Mouse (Mus musculus): ENCODE data around the gene Ndufb5. TPM values are rescaled to one million over a fixed set of nuclear protein-coding genes. Genes with fewer than 3 reads are reported as not detected.
A peak's percentile ranks its signal among the peaks of the same experiment; 100 is the strongest.
"Not testable (repeated sequence)": the region's sequence is repeated elsewhere in the genome, so short reads cannot be mapped to it uniquely, and the experiment has no call there.

The Ndufb5 gene
- 100 to 1,000 TPM; 610 to 618 TPM for total RNA-seq (2021)
- long read RNA-seq, experiment 1, transcript Ndufb5-204 (6 exons, 1,079 nt) = major isoform, 1,213 of 1,253 reads
- long read RNA-seq, experiment 1, partial matches to known transcripts = 18 of 1,253 reads
- long read RNA-seq, experiment 1, other reads (novel, unspliced or antisense) = 21 of 1,253 reads
- long read RNA-seq, experiment 2, transcript Ndufb5-203 (5 exons, 625 nt) = minor isoform, 5 of 1,324 reads
- long read RNA-seq, experiment 2, transcript Ndufb5-204 (6 exons, 1,079 nt) = major isoform, 1,288 of 1,324 reads
- long read RNA-seq, experiment 2, partial matches to known transcripts = 19 of 1,324 reads
- long read RNA-seq, experiment 2, other reads (novel, unspliced or antisense) = 11 of 1,324 reads

DNA sequence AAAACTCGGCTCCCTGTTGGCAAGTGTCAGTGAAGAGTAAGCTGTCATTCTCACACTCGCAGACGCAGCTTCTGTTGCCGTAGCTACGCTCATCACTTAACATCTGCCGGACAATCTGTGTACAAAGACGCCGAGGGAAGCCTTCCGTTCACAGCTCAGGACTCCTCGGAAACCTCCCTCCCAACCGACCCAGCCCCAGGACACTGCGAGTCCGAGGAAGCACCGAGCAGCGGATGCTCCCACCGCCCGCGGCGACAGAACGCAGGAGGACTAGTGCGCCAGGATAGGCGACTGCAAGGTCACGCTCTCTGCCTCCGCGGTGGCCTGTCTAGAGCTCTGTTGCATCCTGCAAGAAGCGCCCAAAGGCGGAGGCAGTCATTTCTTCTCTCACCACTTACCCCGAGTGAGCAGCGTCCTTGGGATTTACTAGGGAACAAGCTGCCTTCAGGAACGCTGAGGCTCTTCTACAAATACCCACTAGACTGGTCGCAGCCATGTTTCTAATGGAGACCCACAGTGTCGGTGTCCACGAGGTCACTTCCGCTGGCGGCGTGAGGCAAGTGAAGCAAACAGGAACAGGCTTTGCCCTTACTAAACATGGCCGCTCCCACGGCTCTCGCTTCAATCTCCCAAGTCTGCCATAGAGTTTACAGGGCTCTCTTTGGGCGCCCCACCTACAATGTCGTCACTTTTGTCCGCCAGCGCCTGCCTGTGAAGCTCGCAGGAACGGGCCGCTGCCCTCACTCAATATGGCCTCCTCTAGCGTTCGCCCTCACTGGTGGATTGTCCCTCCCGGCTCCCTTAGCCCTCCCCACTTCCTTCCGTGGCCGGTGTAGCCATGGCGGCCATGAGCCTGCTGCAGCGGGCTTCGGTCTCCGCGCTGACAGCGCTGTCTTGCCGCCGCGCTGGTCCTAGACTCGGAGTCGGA, at the start of gene Ndufb5:
Ndufb5 (plus strand) TSS at position 747 of the 928 bp plus-strand sequence.
- intact Hi-C loops (cut with DNase I) = loop anchor here (5.0 to 10.0 kb wide), 2 partner anchors 81 to 158 kb away; partner anchors contain the start of gene Usp13
- DNase-seq = peak; percentile 96

GRCm38 (mm10) chr3:32687156-32687555, 49.6 kb upstream of the Ndufb5 start:
- intact Hi-C loops (cut with DNase I) = no loop called here

DNA sequence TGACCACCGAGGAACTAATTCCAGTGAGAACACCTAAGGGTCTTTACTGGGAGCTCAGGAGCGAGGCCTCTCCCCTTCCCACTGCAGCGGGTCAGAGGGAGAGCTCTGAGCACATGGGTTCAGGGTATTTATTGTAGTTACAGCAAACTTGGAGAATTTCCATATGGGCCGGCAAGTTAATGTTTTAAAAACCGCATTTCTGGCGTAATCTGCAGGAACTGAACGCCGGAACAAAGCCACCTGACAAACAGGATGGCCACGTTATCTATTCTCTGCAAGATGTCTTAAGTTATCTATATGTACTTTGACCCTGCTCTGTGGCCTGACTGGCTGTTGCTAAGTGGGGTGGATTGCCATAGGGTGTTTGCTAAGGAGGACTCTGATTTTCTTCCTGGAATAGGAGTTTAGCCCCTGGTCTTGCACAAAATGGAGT, 47.2 kb upstream of the Ndufb5 start:
- DNase-seq = no peak
- intact Hi-C loops (cut with DNase I) = no loop called here

More at GRCm38 (mm10) chr3:32687156-32687555, 49.6 kb upstream of the Ndufb5 start:
- no peak for DNase-seq

- no peak for DNase-seq
- intact Hi-C loops (cut with DNase I) = loop anchor here (10.0 kb wide), 1 partner anchor 355 kb away; no protein-coding TSS in a partner anchor
Observed at GRCm38 (mm10) chr3:32690008-32690407, 46.8 kb upstream of the Ndufb5 start.

DNA sequence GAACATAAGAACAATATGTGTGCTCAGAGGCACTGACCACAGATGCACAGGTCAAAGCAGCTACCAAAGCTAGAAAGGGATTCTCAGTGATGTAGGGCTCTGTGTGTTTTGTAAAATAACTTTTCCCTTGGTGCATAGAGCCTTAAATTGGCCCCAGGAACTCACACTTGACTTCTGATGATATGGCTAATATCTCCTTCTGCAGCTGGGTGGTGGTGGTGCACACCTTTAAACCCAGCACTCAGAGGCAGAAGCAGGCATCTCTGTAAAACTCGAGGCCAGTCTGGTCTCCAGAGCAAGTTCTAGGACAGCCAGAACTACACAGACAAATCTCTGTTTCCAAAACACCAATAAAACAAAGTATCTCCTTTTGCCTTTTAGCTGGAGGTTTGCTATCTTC, 45.9 kb upstream of the Ndufb5 start:
- no peak for DNase-seq
- intact Hi-C loops (cut with DNase I) = loop anchor here (10.0 kb wide), 1 partner anchor 356 kb away; no protein-coding TSS in a partner anchor

- intact Hi-C loops (cut with DNase I) = loop anchor here (10.0 kb wide), 1 partner anchor 357 kb away; no protein-coding TSS in a partner anchor
- no peak for DNase-seq
Observed at GRCm38 (mm10) chr3:32691841-32692240, 44.9 kb upstream of the Ndufb5 start.

DNA sequence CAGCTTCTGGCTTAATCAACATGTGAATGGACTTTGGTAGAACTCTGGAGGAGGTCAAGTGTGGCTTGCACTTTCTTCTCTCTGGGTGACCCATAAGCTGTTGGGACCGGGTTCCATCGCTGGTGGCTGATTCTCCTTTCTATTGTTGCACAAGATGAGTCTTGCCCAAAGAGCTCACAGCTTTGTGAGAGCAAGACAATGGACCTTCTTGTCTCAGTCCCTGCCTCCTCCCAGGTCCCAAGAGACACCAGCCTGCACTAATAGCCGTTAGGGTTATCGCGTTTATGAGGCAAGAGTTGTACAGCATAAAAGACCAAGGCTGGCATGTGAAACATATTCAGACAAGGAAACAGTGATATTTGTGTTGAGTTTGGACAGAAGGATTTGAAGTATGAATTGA, 42.6 kb upstream of the Ndufb5 start:
- no peak for DNase-seq
- intact Hi-C loops (cut with DNase I) = loop anchor here (10.0 kb wide), 1 partner anchor 359 kb away; no protein-coding TSS in a partner anchor

DNA sequence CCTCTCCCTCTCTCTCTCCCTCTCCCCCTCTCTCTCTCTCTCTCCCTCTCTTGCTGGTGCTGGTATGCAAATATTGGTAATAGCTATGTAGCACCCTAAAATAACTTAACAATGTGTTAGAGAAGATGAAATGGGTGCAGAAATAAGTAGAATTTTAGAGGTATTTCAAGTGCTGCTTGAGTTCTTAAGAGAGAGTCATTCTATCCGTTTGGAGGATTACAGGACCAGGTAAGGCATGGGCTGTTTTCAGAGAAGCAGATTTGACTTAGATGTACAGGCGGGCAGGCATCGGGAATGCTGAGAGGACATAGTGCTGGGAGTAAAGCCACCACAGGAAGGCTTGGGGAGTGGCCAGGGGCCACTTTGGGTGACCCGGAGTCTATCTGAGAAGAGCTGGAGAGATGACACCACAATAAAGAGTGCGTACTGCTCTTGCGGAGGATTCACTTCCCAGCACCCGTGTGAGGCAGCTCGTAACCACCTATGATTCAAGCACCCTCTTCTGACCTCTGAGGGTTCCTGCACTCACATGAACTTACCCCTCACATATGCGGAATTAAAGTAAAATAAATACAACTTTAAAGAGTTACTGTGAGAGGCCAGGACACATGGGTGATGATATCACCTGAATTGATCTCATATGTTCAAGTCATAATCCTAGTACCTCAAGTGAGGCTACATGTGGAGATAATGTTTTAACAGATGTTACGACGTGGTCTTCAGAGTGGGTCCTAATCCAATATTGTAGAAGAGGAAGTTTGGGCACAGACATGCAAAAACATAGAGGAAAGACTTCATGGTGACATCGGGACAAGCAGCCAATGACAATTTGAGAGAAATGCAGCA, 41.8 kb upstream of the Ndufb5 start:
- intact Hi-C loops (cut with DNase I) = loop anchor here (5.0 to 10.0 kb wide), 2 partner anchors 360 to 903 kb away; no protein-coding TSS in a partner anchor
- DNase-seq = no peak

DNA sequence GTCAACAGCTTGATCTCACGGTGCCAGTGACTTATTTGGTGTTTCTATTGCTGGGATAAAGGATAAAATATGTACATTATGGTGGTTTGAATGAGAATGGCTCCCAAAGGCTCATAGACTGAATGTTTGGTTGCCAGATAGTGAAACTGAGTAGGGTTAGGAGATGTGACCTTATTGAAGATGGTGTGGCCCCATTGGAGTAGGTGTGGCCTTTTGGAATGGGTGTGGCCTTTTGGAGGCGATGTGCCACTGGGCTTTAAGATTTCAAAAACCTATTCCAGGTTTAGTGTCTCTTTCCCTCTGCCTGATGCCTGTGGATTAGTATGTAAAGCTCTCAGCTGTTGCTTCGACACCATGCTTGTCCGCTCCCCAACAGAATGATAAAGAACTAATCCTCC, 41.2 kb upstream of the Ndufb5 start:
- no peak for DNase-seq
- intact Hi-C loops (cut with DNase I) = loop anchor here (5.0 to 10.0 kb wide), 2 partner anchors 361 to 903 kb away; no protein-coding TSS in a partner anchor

DNA sequence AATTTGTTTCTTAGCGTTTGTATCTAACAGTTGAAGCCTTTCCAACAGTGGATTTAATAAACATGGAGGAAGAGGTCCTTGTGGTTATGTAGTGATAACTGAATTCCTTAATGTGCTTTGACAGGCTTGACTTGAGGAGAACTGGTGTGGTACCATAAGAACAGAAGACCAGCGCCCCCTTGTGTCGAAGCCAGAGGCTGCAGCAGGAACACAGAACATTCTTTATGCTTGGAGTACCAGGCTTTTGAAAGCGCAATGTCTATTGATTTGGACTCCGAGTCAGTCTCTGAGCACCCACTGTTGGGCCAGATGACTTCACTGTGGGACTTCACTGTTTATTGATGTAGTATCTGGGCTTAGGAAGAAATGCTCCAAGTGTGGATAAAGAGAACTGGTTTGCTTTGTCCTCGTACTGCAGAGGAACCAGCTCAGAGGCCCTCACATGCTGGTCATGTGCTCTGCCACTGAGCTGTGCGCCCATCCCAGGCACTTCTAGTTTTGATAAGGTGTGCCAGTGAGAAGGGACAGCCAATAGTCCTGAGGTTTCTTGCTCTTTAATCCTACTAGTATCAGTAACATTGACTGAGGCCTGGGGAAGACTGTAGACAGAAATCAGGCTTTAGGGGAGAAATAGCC, 38.4 kb upstream of the Ndufb5 start:
- intact Hi-C loops (cut with DNase I) = loop anchor here (5.0 to 10.0 kb wide), 2 partner anchors 364 to 906 kb away; no protein-coding TSS in a partner anchor
- peak; percentile 84 to 87 for DNase-seq

- DNase-seq; intact Hi-C loops (cut with DNase I): not testable (repeated sequence)
Observed at GRCm38 (mm10) chr3:32704021-32704420, 32.8 kb upstream of the Ndufb5 start.

GRCm38 (mm10) chr3:32704632-32705031, 32.2 kb upstream of the Ndufb5 start:
- intact Hi-C loops (cut with DNase I) = loop anchor here (5.0 kb wide), 1 partner anchor 192 kb away; the partner anchor contains the start of gene Zfp639
- DNase-seq = not testable (repeated sequence)

GRCm38 (mm10) chr3:32705647-32706348, 31.0 kb upstream of the Ndufb5 start, which contains the start of gene Actl6a:
Actl6a (plus strand) TSS chr3:32706298.
- intact Hi-C loops (cut with DNase I) = loop anchor here (5.0 kb wide), 1 partner anchor 193 kb away; the partner anchor contains the start of gene Zfp639
- not testable (repeated sequence) for DNase-seq

DNA sequence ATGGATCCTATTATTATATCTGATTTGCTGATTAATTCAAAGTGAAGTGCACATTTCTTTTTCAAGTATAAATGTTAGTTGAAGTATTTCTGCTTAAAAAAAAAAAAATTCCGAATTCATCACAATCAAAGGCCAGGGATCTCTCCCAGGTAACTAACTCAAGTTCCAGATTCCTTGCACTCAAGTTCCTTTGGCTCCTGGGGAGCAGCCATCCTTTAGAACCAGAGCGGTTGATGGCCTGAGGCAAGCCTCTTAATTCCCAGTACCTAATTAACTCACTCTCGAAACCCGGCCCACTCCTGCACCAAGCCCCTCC, 28.8 kb upstream of the Ndufb5 start:
- intact Hi-C loops (cut with DNase I) = loop anchor here (5.0 kb wide), 1 partner anchor 196 kb away; the partner anchor contains the start of gene Zfp639
- DNase-seq = no peak

DNA sequence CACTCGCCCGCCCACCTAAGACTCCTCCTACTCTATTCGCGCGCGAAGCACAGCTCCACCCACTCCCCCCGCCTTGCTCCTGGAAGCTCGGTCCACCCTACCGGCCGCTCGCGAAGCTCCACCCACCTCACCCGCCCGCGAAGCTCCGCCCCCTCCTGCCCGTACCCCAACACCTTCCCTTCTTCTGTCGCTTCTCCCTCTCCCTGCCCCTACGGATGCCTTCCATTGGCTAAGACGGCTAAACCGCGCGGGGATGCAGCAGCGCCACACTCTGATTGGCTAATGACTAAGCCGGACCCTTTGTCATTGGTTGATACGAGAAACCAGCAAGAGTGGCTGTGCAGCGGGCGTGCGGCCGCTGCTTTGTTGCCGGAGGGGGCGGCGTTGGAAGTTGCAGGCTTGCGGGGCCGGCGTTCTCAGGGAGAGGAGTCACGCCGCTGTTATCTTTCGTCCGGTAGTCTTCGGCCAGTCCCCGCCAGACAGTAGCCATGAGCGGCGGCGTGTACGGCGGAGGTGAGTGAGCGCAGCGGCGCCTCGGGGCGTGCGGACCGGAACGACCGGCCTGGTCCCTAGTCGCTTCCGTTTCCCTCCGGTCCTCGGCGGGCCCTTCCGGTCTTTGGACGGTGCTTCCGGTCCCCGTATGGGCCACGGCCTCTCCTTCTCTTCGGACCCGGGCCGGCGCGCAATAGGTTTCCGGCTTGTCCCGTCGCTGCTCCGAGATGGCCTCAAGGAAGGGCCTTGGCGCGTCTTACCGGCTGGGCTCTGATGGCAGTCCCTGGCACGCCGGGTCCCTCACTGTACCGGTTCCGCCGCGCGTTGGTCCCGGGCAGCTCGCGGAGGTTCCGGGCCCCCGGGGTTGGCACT, 28.2 kb upstream of the Ndufb5 start:
- peak; percentile 95 to 98 for DNase-seq
- intact Hi-C loops (cut with DNase I) = loop anchor here (5.0 kb wide), 1 partner anchor 196 kb away; the partner anchor contains the start of gene Zfp639

DNA sequence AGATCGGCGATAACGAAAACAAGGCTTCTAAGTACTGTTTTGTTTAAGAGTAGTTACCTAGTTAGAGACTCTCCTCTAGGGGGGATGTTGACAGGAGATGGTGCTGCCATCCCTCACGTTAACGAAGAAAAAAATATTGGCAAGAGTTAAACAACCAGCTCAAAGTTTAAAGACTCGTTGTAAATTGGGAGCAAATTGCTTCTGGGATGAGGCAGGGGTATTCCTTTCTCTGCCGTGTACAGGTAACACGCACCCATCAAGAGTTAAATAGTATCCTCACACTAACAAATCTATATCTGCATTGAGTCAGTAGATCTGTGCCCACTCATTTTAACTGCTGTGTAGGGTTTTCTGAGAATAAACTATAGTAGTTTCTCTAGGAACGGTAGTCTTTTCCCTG, 27.4 kb upstream of the Ndufb5 start:
- DNase-seq = no peak
- intact Hi-C loops (cut with DNase I) = loop anchor here (5.0 kb wide), 1 partner anchor 197 kb away; the partner anchor contains the start of gene Zfp639

DNA sequence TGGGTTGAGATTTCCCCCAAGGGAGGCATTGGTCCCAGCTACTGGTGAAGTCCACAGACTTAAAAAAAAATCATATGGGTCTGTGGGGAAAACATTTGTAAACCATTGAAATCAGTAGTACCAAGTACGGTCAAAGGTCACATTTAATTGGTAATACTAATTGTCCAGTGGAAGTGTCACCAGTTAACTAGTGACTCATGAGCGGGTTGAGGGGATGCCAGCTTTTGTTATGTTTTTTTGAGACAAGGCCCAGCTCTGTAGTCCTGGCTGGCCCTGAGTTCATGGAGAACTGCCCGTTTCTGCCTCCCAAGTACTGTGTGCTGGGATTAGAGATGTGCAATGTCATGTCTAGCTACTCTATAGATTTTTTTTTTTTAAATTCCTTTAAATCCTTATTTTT, 23.1 kb upstream of the Ndufb5 start:
- no peak for DNase-seq
- intact Hi-C loops (cut with DNase I) = no loop called here

All from gastrocnemius, postnatal 36 days (tissue).